Mouse (Mus musculus): ENCODE results near the gene Slc38a2. TPM values are rescaled to one million over a fixed set of nuclear protein-coding genes. Genes with fewer than 3 reads are reported as not detected.

The Slc38a2 gene
- total and polyA plus RNA-seq, 2 experiments: 22.1 to 73.9 TPM

DNA sequence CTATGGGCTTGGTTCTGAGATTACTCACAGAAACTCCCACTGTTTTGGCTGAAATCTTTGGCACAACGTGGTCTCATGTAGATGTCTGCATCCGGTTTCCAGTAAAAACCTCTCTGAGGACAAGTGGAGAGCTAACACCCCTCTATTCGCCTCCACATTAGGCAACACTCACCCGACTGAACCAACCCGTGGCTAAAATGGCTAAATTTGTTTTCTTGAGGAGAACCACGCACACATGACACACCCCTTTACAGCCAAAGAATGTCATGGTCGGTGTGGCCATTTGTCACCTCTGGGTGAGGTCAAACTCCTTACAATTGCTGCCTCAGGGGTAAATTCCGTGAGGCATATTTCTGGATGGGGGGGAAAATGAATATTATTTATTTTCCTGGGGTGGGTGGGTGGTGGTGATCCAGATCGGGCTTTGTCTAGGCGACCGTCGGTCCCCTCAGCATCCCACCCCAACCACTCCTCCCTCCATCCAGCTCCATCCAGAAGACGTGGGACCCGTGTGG lies 9.5 kb upstream of the Slc38a2 start:
- Histone ChIP-seq H3K9ac (ENCODE audit: low read depth, low read length) (peak overlapping the region; percentile 90), H3K27ac (replicated peaks; ENCODE audit: insufficient read depth, low read depth, low read length) (peak overlapping the region; percentile 85), H3K4me1 (ENCODE audit: control insufficient read depth, insufficient read depth, low read length) (peaks cover 5% of the 10 kb centered on the region), H3K79me2 (ENCODE audit: control insufficient read depth, insufficient read depth, low read length) (no peaks in the 10 kb centered on the region), H3K27me3 (ENCODE audit: control insufficient read depth, insufficient read depth, low read length) (no peaks in the 10 kb centered on the region), H3K36me3 (ENCODE audit: control insufficient read depth, insufficient read depth, low read length) (no peaks in the 10 kb centered on the region), H3K4me3 (ENCODE audit: insufficient read depth, low read depth, low read length) (peak overlapping the region; percentile 69)
- DNase-seq (ENCODE audit: extremely low read depth, low read depth, low spot score): peak; percentile 38
- TF ChIP-seq CTCF (IDR thresholded peaks at IDR 0.05; ENCODE audit: low read depth, low read length) (no peak), POLR2A (IDR thresholded peaks at IDR 0.05; ENCODE audit: extremely low read depth, insufficient read depth, low read length) (no peak)
- WGBS: 15% methylated on average over 14 of the region's 14 CpGs

DNA sequence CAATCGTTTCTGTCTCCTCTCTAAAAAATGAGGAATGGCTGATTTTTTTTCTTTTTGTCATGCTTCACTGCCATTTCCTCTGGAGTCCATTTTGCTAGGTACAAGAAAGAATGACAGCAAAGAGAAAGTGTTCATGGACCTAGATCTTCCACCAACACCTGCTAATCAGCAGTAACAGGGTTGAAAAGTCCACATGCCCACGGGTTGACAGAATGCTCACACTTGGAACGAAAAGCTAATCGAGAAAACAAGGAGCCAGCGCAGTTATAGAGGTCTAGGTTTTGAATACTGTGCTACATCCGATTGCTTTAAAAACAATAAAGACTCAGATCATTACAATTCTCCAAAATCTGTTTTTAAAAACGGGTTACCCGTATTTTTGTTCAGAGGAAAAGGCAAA lies 8.9 kb upstream of the Slc38a2 start:
- H3K79me2 ChIP-seq (ENCODE audit: control insufficient read depth, insufficient read depth, low read length): no peaks in the 10 kb centered on the region
- H3K27ac ChIP-seq (replicated peaks; ENCODE audit: insufficient read depth, low read depth, low read length): peak overlapping the region; percentile 85; the same call in 1 of the 2 replicates
- peaks cover 5% of the 10 kb centered on the region for H3K4me1 ChIP-seq (ENCODE audit: control insufficient read depth, insufficient read depth, low read length)
- 52% methylated on average over 8 of the region's 8 CpGs for WGBS
- DNase-seq (ENCODE audit: extremely low read depth, low read depth, low spot score): peak; percentile 89
- no peaks in the 10 kb centered on the region for H3K27me3 ChIP-seq (ENCODE audit: control insufficient read depth, insufficient read depth, low read length)
- no peaks in the 10 kb centered on the region for H3K36me3 ChIP-seq (ENCODE audit: control insufficient read depth, insufficient read depth, low read length)
- H3K9ac ChIP-seq (ENCODE audit: low read depth, low read length): no peak overlapping the region
- TF ChIP-seq POLR2A (IDR thresholded peaks at IDR 0.05; ENCODE audit: extremely low read depth, insufficient read depth, low read length) (no peak), CTCF (IDR thresholded peaks at IDR 0.05; ENCODE audit: low read depth, low read length) (no peak)
- no peak overlapping the region for H3K4me3 ChIP-seq (ENCODE audit: insufficient read depth, low read depth, low read length)

DNA sequence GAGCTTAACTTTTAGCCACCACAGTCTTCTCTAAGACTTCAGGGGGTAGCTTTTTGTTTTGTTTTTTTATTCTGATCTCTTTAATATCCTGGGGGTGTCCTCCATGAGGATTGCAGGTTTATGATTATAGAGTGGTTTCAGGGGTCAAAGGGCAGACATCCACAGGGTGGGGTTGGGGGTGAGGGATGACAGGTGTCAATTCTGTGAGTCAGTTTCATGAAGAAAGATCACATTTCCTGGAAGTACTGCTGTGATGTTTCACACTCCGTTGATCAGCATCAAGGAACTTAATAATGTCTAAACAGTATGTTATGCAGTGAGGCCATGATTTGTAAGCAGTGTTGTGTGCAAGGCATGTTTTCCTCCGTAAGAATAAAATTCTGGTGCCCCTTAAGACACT lies 8.4 kb upstream of the Slc38a2 start:
- TF ChIP-seq CTCF (IDR thresholded peaks at IDR 0.05; ENCODE audit: low read depth, low read length): no peak
- Histone ChIP-seq H3K4me1 (ENCODE audit: control insufficient read depth, insufficient read depth, low read length) (peaks cover 5% of the 10 kb centered on the region), H3K79me2 (ENCODE audit: control insufficient read depth, insufficient read depth, low read length) (no peaks in the 10 kb centered on the region), H3K4me3 (ENCODE audit: insufficient read depth, low read depth, low read length) (no peak overlapping the region), H3K27ac (replicated peaks; ENCODE audit: insufficient read depth, low read depth, low read length) (no peak overlapping the region), H3K9ac (ENCODE audit: low read depth, low read length) (no peak overlapping the region), H3K36me3 (ENCODE audit: control insufficient read depth, insufficient read depth, low read length) (no peaks in the 10 kb centered on the region), H3K27me3 (ENCODE audit: control insufficient read depth, insufficient read depth, low read length) (no peaks in the 10 kb centered on the region)
- no peak for DNase-seq (ENCODE audit: extremely low read depth, low read depth, low spot score)
- WGBS: 91% methylated on average over 2 of the region's 2 CpGs

DNA sequence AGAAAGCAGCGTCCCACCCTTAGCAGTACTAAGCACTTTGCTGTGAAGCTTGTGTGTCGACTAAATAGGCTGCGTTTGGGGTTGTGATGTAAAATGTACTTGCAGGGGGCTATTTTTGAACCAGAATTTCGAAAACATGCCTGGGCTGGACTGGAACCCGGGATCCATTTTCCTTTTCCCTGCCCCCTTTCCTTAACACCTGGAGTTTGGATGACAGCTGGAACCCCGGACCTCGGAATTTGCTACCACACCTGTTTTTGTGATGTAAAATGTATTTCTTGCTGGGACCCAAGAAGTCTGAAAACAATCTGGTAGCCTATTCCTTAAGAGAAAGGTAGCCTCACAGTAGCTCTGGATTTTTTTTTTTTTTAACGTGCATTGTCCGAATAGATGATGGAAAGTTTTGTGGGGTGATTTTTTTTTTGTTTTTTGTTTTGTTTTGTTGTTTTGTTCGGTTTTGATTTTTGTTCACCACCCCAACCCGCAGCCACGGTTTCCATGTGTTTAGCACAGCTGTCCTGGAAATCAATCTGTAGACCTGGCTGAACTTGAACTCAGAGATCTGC lies 3.0 kb upstream of the Slc38a2 start:
- H3K79me2 ChIP-seq (ENCODE audit: control insufficient read depth, insufficient read depth, low read length): peaks cover 4% of the 10 kb centered on the region; the same call in 1 of the 2 replicates
- no peak overlapping the region for H3K27ac ChIP-seq (replicated peaks; ENCODE audit: insufficient read depth, low read depth, low read length)
- no peaks in the 10 kb centered on the region for H3K4me1 ChIP-seq (ENCODE audit: control insufficient read depth, insufficient read depth, low read length)
- H3K4me3 ChIP-seq (ENCODE audit: insufficient read depth, low read depth, low read length): no peak overlapping the region
- TF ChIP-seq POLR2A (IDR thresholded peaks at IDR 0.05; ENCODE audit: extremely low read depth, insufficient read depth, low read length) (no peak), CTCF (IDR thresholded peaks at IDR 0.05; ENCODE audit: low read depth, low read length) (no peak)
- DNase-seq (ENCODE audit: extremely low read depth, low read depth, low spot score): no peak
- H3K36me3 ChIP-seq (ENCODE audit: control insufficient read depth, insufficient read depth, low read length): peaks cover 5% of the 10 kb centered on the region
- no peaks in the 10 kb centered on the region for H3K27me3 ChIP-seq (ENCODE audit: control insufficient read depth, insufficient read depth, low read length)
- H3K9ac ChIP-seq (ENCODE audit: low read depth, low read length): no peak overlapping the region
- WGBS: 96% methylated on average over 12 of the region's 12 CpGs

DNA sequence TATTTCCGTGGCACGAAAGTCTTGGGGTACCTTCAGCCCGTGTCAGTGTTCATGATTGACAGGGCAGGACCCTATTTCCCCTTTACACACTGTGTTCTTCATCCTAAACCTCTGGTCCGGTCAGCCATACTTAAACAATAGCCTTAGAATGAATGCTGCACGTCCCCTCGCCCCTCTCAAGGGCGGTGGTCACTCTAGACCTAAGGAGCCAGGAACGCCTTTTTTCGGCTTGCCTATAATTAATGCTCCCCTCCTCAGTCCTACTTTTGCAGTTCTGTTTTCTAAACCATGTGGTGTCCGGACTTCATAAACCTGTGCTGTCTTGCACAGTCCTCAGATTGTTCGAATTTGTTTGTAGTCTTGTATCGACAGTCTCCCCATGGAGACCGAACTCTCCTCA lies 1.2 kb upstream of the Slc38a2 start:
- WGBS: 80% methylated on average over 13 of the region's 13 CpGs
- Histone ChIP-seq H3K27me3 (ENCODE audit: control insufficient read depth, insufficient read depth, low read length) (no peaks in the 10 kb centered on the region), H3K79me2 (ENCODE audit: control insufficient read depth, insufficient read depth, low read length) (peaks cover 4% of the 10 kb centered on the region; the same call in 1 of the 2 replicates), H3K9ac (ENCODE audit: low read depth, low read length) (no peak overlapping the region), H3K4me3 (ENCODE audit: insufficient read depth, low read depth, low read length) (no peak overlapping the region), H3K4me1 (ENCODE audit: control insufficient read depth, insufficient read depth, low read length) (peaks cover 2% of the 10 kb centered on the region; the same call in 1 of the 2 replicates), H3K27ac (replicated peaks; ENCODE audit: insufficient read depth, low read depth, low read length) (no peak overlapping the region), H3K36me3 (ENCODE audit: control insufficient read depth, insufficient read depth, low read length) (peaks cover 17% of the 10 kb centered on the region)
- no peak for DNase-seq (ENCODE audit: extremely low read depth, low read depth, low spot score)
- TF ChIP-seq POLR2A (IDR thresholded peaks at IDR 0.05; ENCODE audit: extremely low read depth, insufficient read depth, low read length): no peak
- no peak for TF ChIP-seq CTCF (IDR thresholded peaks at IDR 0.05; ENCODE audit: low read depth, low read length)

Data from liver, adult 2 months (tissue).